Mouse (Mus musculus) myocyte (in vitro differentiated cells): ENCODE results near the gene Map3k13. TPM values are rescaled to one million over a fixed set of nuclear protein-coding genes. Genes with fewer than 3 reads are reported as not detected.

Experiments
- H3K27me3 ChIP-seq: one replicate; pipeline ENCODE4 v1.6.1; 2011; ENCODE audit not compliant: control insufficient read depth, insufficient read depth, insufficient read length
- H3K36me3 ChIP-seq: one replicate; pipeline ENCODE4 v1.6.1; 2011; ENCODE audit not compliant: control insufficient read depth, insufficient read depth
- H3K4me2 ChIP-seq: one replicate; pipeline ENCODE4 v1.6.1; 2011; ENCODE audit warnings: low read depth, control low read depth
- H3K4me3 ChIP-seq: one replicate; pipeline ENCODE4 v1.5.1; 2011; ENCODE audit warnings: mild to moderate bottlenecking, control low read depth, moderate library complexity
- H3K79me2 ChIP-seq: one replicate; pipeline ENCODE4 v1.6.1; 2011; ENCODE audit not compliant: control insufficient read depth, insufficient read depth
- H3ac ChIP-seq: one replicate; pipeline ENCODE4 v1.6.1; 2011; ENCODE audit not compliant: control insufficient read depth, insufficient read length
- CEBPB ChIP-seq: IDR thresholded peaks from 2 replicates; pipeline ENCODE4 v1.6.1; 2011; ENCODE audit warnings: mild to moderate bottlenecking, moderate library complexity; ENCODE audit not compliant: poor library complexity, insufficient read depth, severe bottlenecking
- E2F4 ChIP-seq: IDR thresholded peaks from one replicate; pipeline ENCODE4 v1.6.1; 2011; ENCODE audit warnings: mild to moderate bottlenecking, control low read depth, moderate library complexity; ENCODE audit not compliant: insufficient read depth
- MAX ChIP-seq: IDR thresholded peaks from one replicate; pipeline ENCODE4 v1.6.1; 2011; ENCODE audit warnings: low read depth, mild to moderate bottlenecking, control low read depth
- MYOD1 ChIP-seq, 3 experiments: IDR thresholded peaks; one replicate each; pipeline ENCODE4 v1.6.1; 2011; ENCODE audit warnings: control low read depth in 2 of 3, low read depth in 2 of 3, mild to moderate bottlenecking in 2 of 3, moderate library complexity in 1 of 3; ENCODE audit not compliant: insufficient read length in 2 of 3, control insufficient read depth in 1 of 3
- MYOG ChIP-seq, 3 experiments: IDR thresholded peaks; one replicate each; pipeline ENCODE4 v1.6.1; 2011; ENCODE audit warnings: control low read depth in 2 of 3, low read depth in 2 of 3, mild to moderate bottlenecking in 2 of 3; ENCODE audit not compliant: insufficient read length in 2 of 3, control insufficient read depth in 1 of 3, insufficient read depth in 1 of 3
- POLR2A ChIP-seq: IDR thresholded peaks from one replicate; pipeline ENCODE4 v1.6.1; 2011; ENCODE audit warnings: low read depth, mild to moderate bottlenecking, control low read depth, moderate library complexity; ENCODE audit not compliant: insufficient read length
- POLR2AphosphoS2 ChIP-seq: IDR thresholded peaks from one replicate; pipeline ENCODE4 v1.6.1; 2011; ENCODE audit warnings: low read depth, control low read depth; ENCODE audit not compliant: insufficient read length
- REST ChIP-seq: IDR thresholded peaks from one replicate; pipeline ENCODE4 v1.6.1; 2011; ENCODE audit warnings: mild to moderate bottlenecking, control low read depth, moderate library complexity; ENCODE audit not compliant: insufficient read depth, insufficient read length
- SRF ChIP-seq: IDR thresholded peaks from one replicate; pipeline ENCODE4 v1.6.1; 2011; ENCODE audit warnings: low read depth; ENCODE audit not compliant: control insufficient read depth, insufficient read length
- TCF12 ChIP-seq: IDR thresholded peaks from one replicate; pipeline ENCODE4 v1.6.1; 2011; ENCODE audit warnings: mild to moderate bottlenecking, control low read depth; ENCODE audit not compliant: poor library complexity, insufficient read depth, severe bottlenecking
- TCF3 ChIP-seq: IDR thresholded peaks from one replicate; pipeline ENCODE4 v1.6.1; 2011; ENCODE audit warnings: low read depth, control low read depth; ENCODE audit not compliant: insufficient read length
- USF1 ChIP-seq: IDR thresholded peaks from one replicate; pipeline ENCODE4 v1.6.1; 2011; ENCODE audit warnings: low read depth, mild to moderate bottlenecking, control low read depth, moderate library complexity
- polyA plus RNA-seq: library from polyadenylated mRNA; unstranded; fragments of >200 nt; fragmentation: generic; extraction: Trizol; gene quantifications from one replicate; pipeline ENCODE4 v1.2.1, GENCODE M21; 2012; ENCODE audit warnings: missing spikeins

Map3k13 gene
- polyA plus RNA-seq, 1 experiment, result 0.31 TPM

DNA sequence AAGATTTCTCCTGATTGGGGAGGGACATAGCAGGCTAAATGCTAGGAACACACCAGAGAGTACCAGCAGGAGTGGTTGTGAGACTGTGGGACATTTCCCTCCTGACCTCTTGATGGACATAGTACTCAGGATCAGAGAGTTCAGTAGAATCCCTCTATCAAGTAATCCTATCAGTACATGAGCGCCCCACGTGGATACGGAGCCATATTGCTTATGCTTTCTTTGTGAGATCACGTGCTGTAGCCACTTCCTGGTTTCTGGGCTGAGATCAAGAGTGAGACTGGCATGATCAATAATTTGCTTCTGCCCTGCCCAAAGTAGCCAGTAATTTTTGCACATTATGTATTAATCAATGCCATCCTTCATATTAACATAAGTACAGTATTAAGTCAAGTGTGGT lies 9.1 kb upstream of the Map3k13 start:
- no peak for TF ChIP-seq MYOG (IDR thresholded peaks at IDR 0.05; ENCODE audit: control insufficient read depth in 1 of 3, insufficient read depth in 1 of 3, insufficient read length in 2 of 3, low read depth in 2 of 3)
- TF ChIP-seq SRF, result no peak
- TF ChIP-seq TCF3, result no peak
- TF ChIP-seq REST, result no peak
- TF ChIP-seq MYOD1 (IDR thresholded peaks at IDR 0.05; ENCODE audit: control insufficient read depth in 1 of 3, insufficient read length in 2 of 3, low read depth in 2 of 3), result no peak
- TF ChIP-seq POLR2AphosphoS2, result no peak
- no peak for TF ChIP-seq MAX
- TF ChIP-seq TCF12, result no peak
- TF ChIP-seq E2F4, result no peak
- no peak for TF ChIP-seq USF1
- no peak for TF ChIP-seq POLR2A
- TF ChIP-seq CEBPB, result no peak
- no peak overlapping the region for H3K4me2 ChIP-seq
- no peaks in the 10 kb centered on the region for H3K79me2 ChIP-seq

DNA sequence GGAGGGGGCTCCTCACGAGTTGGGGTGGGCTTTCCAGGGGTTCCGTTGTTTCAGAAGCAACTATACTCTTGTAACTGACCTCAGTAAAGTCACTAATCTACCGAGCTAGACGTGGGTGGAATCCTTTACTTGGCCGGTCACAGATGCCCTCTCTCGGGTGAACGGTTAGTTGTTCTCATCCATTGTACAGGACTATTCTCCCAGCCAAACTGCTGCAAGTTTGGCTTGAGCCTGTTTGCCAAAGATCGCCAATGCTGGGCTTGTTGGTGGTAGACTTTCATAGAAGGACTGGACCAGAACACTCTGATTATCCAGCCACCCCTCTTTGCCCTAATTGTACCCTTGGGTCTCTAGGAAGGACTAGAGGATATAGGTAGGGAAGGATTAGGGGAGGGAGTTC lies 7.8 kb upstream of the Map3k13 start:
- no peak for TF ChIP-seq E2F4
- no peak for TF ChIP-seq CEBPB
- TF ChIP-seq MYOG (IDR thresholded peaks at IDR 0.05; ENCODE audit: control insufficient read depth in 1 of 3, insufficient read depth in 1 of 3, insufficient read length in 2 of 3, low read depth in 2 of 3), result no peak
- no peak for TF ChIP-seq SRF
- no peak for TF ChIP-seq POLR2A
- TF ChIP-seq USF1, result no peak
- no peak for TF ChIP-seq MAX
- TF ChIP-seq POLR2AphosphoS2, result no peak
- TF ChIP-seq TCF12, result no peak
- no peak for TF ChIP-seq MYOD1 (IDR thresholded peaks at IDR 0.05; ENCODE audit: control insufficient read depth in 1 of 3, insufficient read length in 2 of 3, low read depth in 2 of 3)
- TF ChIP-seq REST, result no peak
- no peak for TF ChIP-seq TCF3
- Histone ChIP-seq H3K36me3 (no peaks in the 10 kb centered on the region), H3K27me3 (no peaks in the 10 kb centered on the region), H3K79me2 (no peaks in the 10 kb centered on the region), H3K4me3 (no peak overlapping the region), H3ac (no peak overlapping the region), H3K4me2 (no peak overlapping the region)

More for the DNA sequence above, 9.1 kb upstream of the Map3k13 start:
- Histone ChIP-seq H3K36me3 (no peaks in the 10 kb centered on the region), H3K4me3 (no peak overlapping the region), H3K27me3 (no peaks in the 10 kb centered on the region), H3ac (no peak overlapping the region)

DNA sequence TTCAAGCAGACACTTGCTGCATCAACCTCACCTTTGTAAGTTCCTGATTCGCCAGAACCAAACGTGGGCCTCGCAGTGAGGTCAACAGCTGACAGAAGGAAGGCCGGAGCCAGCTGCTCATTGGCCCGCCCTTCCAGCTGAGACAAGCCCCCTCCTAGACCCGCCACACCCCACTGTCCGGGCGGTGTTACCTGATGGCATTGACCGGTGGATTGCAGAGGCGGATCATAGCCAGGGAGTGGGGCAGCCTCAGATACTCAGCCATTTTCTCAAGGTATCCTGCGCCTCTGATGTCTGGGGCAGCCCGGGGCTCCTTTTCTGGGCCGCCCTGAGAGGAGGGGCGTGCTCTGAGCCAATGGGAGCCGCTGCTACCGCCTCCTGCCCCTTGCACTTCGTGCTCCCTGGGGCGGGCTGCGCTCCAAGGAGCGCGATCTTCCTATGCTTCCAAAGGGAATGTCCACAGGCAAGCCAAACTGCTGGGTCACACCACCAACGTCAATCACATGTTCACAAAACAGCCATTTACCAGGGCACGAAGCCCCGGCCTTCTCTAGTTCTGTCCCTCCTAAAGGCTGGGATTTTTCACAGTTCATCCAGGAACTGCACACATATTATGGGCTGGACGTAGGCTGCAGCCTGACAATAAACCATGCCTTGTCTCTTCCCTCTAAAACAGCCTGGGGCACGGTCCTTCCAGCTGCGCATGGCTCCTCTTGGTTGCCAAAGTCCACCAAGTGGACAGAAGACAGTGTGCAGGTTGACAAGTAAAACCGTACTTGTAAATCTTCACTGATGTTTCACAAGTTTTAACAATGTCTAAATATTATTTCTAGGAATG lies 6.4 kb upstream of the Map3k13 start, which contains the start of gene Ehhadh:
Gene Ehhadh, minus strand, starts transcription at position 292 of the 838 bp plus-strand sequence.
- H3K27me3 ChIP-seq, result no peaks in the 10 kb centered on the region
- H3K4me3 ChIP-seq, result no peak within 1 kb of the TSS
- H3K4me2 ChIP-seq, result peak within 1 kb of the TSS; percentile 50
- TF ChIP-seq POLR2A (no peak), MYOG (IDR thresholded peaks at IDR 0.05; ENCODE audit: control insufficient read depth in 1 of 3, insufficient read depth in 1 of 3, insufficient read length in 2 of 3, low read depth in 2 of 3) (no peak), E2F4 (no peak), SRF (no peak)
- H3K36me3 ChIP-seq, result no peaks in the 10 kb centered on the region
- H3K79me2 ChIP-seq, result no peaks in the 10 kb centered on the region
- H3ac ChIP-seq, result no peak within 1 kb of the TSS

DNA sequence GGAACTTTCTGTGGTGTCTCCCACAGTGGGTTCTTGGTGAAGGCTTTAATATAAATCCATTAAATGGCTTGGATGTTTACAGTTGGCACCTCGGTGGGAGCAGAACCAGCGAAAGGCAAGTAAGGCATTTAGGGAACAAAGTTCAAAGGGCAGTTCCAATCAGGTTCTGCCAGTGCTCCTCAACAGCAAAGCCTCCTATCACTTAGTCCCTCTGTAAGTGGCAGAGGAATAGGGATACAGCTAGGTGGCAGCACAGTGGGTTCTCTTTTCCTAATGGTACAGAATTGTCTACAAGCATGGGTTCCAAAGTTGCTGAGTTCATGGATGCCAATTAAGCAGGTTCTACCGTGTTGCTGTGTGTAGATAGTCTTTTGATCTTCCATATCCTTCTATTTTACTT lies 5.6 kb upstream of the Map3k13 start:
- no peaks in the 10 kb centered on the region for H3K79me2 ChIP-seq
- no peak overlapping the region for H3K4me2 ChIP-seq
- no peaks in the 10 kb centered on the region for H3K36me3 ChIP-seq
- H3K4me3 ChIP-seq, result no peak overlapping the region
- H3ac ChIP-seq, result no peak overlapping the region
- H3K27me3 ChIP-seq, result no peaks in the 10 kb centered on the region
- no peak for TF ChIP-seq POLR2A
- TF ChIP-seq E2F4, result no peak
- TF ChIP-seq MAX, result no peak
- TF ChIP-seq USF1, result no peak

DNA sequence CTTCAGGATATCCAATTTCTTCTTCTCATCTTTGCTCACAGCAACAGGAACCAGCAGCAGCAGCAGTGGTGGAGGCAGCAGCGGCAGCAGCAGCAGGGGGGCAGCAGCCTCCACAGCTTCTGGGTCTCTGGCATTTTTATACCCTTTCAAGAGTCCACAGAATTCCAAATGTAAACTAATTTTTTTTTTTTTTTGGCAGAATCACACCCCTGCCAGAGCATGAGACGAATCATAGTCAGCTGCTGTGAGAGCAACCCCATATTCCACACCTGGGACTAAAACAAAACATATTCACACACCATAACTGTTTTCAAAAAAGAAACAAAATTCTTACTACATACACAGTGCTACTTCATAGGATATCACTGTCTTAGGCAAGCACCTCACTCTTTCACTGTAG lies 5.0 kb upstream of the Map3k13 start:
- H3K4me3 ChIP-seq, result no peak overlapping the region
- H3K4me2 ChIP-seq, result no peak overlapping the region
- no peaks in the 10 kb centered on the region for H3K36me3 ChIP-seq
- H3K27me3 ChIP-seq, result no peaks in the 10 kb centered on the region
- no peak overlapping the region for H3ac ChIP-seq
- no peaks in the 10 kb centered on the region for H3K79me2 ChIP-seq
- TF ChIP-seq USF1, result no peak
- no peak for TF ChIP-seq MYOD1 (IDR thresholded peaks at IDR 0.05; ENCODE audit: control insufficient read depth in 1 of 3, insufficient read length in 2 of 3, low read depth in 2 of 3)
- TF ChIP-seq SRF, result no peak
- TF ChIP-seq E2F4, result no peak
- TF ChIP-seq POLR2A, result no peak
- no peak for TF ChIP-seq POLR2AphosphoS2
- TF ChIP-seq CEBPB, result no peak
- no peak for TF ChIP-seq MYOG (IDR thresholded peaks at IDR 0.05; ENCODE audit: control insufficient read depth in 1 of 3, insufficient read depth in 1 of 3, insufficient read length in 2 of 3, low read depth in 2 of 3)
- no peak for TF ChIP-seq REST
- no peak for TF ChIP-seq TCF3
- TF ChIP-seq TCF12, result no peak
- no peak for TF ChIP-seq MAX
